Mouse (Mus musculus): Measurements from ENCODE around the gene Efnb3. TPM values are rescaled to one million over a fixed set of nuclear protein-coding genes. Genes with fewer than 3 reads are reported as not detected.

Efnb3 gene
- polyA plus RNA-seq, 1 experiment, result 1.2 TPM

DNA sequence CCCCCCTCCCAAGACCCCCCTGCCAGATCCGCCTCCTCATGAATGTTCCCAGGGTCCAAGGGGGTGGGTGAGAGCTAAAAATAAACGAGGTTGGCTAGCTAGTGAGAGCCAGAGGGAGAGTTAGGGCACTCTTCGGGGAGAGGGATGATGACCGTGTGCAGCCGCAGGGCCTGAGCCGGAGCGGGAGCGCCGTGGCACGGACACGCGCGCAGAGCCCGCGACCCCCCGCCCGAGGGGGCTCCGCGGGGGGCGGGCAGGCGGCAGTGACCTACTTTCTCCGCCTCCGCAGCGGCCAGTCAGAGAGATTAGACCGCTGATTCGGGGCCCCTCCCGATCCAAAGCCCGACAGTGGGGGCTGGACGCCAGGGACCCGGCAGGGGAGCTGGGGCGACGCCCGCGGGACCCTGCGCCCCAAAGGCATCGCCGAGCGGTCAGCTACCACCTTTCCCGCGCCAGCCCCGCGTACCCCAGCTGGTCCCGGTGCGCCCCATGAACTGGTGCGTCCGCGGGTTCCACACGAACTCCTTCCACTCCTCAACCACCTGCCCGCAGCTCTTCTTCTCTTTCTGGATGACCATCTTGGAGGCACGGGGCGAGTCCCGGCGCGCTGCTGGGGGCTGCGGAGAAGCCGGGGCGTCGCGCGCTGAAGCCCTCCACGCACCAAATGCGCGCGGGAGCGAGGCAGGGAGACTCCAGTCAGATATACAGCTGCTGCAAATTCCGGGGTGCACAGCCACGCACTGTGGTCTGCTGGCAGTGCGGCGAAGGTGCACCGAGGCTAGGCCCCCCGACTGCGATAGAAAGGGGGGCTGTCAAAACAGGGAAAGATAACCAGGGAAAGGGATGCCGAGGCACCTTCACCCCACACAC, 45.0 kb upstream of the Efnb3 start:
- 3% methylated on average over 72 of the region's 73 CpGs for WGBS
- DNase-seq (ENCODE audit: low read depth in 1 of 2, low spot score in 2 of 2), result no peak
- peaks cover 4% of the 10 kb centered on the region; the same call in 1 of the 2 replicates for H3K4me1 ChIP-seq (ENCODE audit: control insufficient read depth, insufficient read depth, insufficient read length)

DNA sequence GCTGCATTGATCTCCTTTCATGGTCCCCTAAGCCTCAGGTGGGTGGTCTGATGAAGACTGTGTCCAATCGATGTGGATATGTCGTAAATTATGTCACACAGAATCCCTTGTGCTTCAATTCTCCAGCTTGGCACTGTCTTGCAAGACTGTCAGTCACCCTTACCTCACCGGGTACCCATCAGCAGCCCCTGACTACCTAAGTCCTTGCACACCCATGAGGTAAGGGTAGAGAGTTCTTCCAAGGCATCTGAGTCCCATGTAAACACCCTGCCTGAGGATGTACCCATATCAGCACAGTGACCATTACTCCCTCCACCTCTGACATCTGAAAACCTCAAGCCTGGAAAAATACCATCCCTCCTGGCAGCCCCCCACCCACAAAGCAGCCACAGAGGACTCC, 44.3 kb upstream of the Efnb3 start:
- peaks cover 4% of the 10 kb centered on the region; the same call in 1 of the 2 replicates for H3K4me1 ChIP-seq (ENCODE audit: control insufficient read depth, insufficient read depth, insufficient read length)
- H3K27me3 ChIP-seq (ENCODE audit: control insufficient read depth, insufficient read depth, low read length), result peaks cover 12% of the 10 kb centered on the region
- no peak overlapping the region for H3K27ac ChIP-seq (ENCODE audit: insufficient read depth, low read length)
- no peaks in the 10 kb centered on the region for H3K36me3 ChIP-seq (ENCODE audit: control insufficient read depth, insufficient read depth, low read length)
- H3K4me3 ChIP-seq (ENCODE audit: extremely low read depth, insufficient read depth, insufficient read length), result no peak overlapping the region
- WGBS, result 58% methylated on average over 3 of the region's 3 CpGs
- TF ChIP-seq POLR2A (IDR thresholded peaks at IDR 0.05; ENCODE audit: low read depth, low read length) (no peak), CTCF (IDR thresholded peaks at IDR 0.05; ENCODE audit: extremely low read depth, insufficient read depth, insufficient read length, insufficient replicate concordance) (no peak)
- DNase-seq (ENCODE audit: low read depth in 1 of 2, low spot score in 2 of 2), result no peak

More for the DNA sequence above, 45.0 kb upstream of the Efnb3 start:
- no peaks in the 10 kb centered on the region for H3K36me3 ChIP-seq (ENCODE audit: control insufficient read depth, insufficient read depth, low read length)
- peak overlapping the region; percentile 56 for H3K4me3 ChIP-seq (ENCODE audit: extremely low read depth, insufficient read depth, insufficient read length)
- peaks cover 12% of the 10 kb centered on the region for H3K27me3 ChIP-seq (ENCODE audit: control insufficient read depth, insufficient read depth, low read length)
- H3K27ac ChIP-seq (ENCODE audit: insufficient read depth, low read length), result peak overlapping the region; percentile 13; the same call in 1 of the 2 replicates
- no peak for TF ChIP-seq POLR2A (IDR thresholded peaks at IDR 0.05; ENCODE audit: low read depth, low read length)
- TF ChIP-seq CTCF (IDR thresholded peaks at IDR 0.05; ENCODE audit: extremely low read depth, insufficient read depth, insufficient read length, insufficient replicate concordance), result no peak

DNA sequence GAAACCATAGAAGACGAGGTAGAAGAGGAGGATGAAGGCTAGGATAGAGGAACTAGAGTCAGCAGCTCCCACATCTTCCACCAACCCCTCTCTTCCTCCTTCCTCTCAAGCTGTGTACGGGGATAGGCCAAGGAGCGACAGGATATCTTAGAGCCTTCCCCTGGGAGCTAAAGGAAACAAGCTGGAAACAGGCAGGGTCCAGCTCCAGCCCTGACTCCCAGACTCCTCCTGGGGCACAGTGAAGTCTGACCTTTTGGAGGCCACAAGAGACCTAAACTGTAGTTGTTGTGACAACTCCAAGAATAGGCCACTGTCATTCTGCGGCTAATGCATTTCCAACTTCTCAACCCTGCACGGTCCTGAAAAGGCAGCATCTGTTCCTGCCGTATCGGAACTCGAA, 43.5 kb upstream of the Efnb3 start:
- Histone ChIP-seq H3K4me1 (ENCODE audit: control insufficient read depth, insufficient read depth, insufficient read length) (peaks cover 4% of the 10 kb centered on the region; the same call in 1 of the 2 replicates), H3K27me3 (ENCODE audit: control insufficient read depth, insufficient read depth, low read length) (peaks cover 12% of the 10 kb centered on the region), H3K27ac (ENCODE audit: insufficient read depth, low read length) (no peak overlapping the region), H3K36me3 (ENCODE audit: control insufficient read depth, insufficient read depth, low read length) (no peaks in the 10 kb centered on the region), H3K4me3 (ENCODE audit: extremely low read depth, insufficient read depth, insufficient read length) (no peak overlapping the region)
- no peak for DNase-seq (ENCODE audit: low read depth in 1 of 2, low spot score in 2 of 2)
- 83% methylated on average over 8 of the region's 8 CpGs for whole genome bisulfite sequencing
- TF ChIP-seq CTCF (IDR thresholded peaks at IDR 0.05; ENCODE audit: extremely low read depth, insufficient read depth, insufficient read length, insufficient replicate concordance), result no peak
- no peak for TF ChIP-seq POLR2A (IDR thresholded peaks at IDR 0.05; ENCODE audit: low read depth, low read length)

DNA sequence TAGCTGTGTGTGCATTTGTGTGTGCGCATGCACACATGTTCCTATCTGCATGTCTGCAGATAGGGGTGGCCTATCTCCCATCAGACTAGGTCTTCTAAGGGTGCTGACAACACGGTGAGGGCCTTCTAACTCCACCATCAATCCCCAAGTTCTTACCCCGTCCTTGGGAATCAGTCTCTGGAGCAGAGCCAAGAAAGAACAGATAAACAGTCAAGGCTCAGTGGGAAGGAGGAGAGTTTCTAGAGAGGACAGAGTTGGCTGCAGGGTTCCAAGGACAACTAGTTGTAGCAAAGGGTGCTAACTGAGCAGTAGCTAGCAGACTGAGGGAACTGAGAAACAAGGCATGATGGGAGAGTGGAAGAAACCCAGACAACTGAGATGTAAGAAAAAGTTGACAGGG, 41.8 kb upstream of the Efnb3 start:
- Histone ChIP-seq H3K36me3 (ENCODE audit: control insufficient read depth, insufficient read depth, low read length) (no peaks in the 10 kb centered on the region), H3K4me3 (ENCODE audit: extremely low read depth, insufficient read depth, insufficient read length) (no peak overlapping the region), H3K27ac (ENCODE audit: insufficient read depth, low read length) (no peak overlapping the region), H3K27me3 (ENCODE audit: control insufficient read depth, insufficient read depth, low read length) (peaks cover 12% of the 10 kb centered on the region), H3K4me1 (ENCODE audit: control insufficient read depth, insufficient read depth, insufficient read length) (peaks cover 4% of the 10 kb centered on the region; the same call in 1 of the 2 replicates)
- no peak for TF ChIP-seq CTCF (IDR thresholded peaks at IDR 0.05; ENCODE audit: extremely low read depth, insufficient read depth, insufficient read length, insufficient replicate concordance)
- TF ChIP-seq POLR2A (IDR thresholded peaks at IDR 0.05; ENCODE audit: low read depth, low read length), result no peak
- WGBS, result 73% methylated on average over 3 of the region's 3 CpGs
- DNase-seq (ENCODE audit: low read depth in 1 of 2, low spot score in 2 of 2), result no peak

DNA sequence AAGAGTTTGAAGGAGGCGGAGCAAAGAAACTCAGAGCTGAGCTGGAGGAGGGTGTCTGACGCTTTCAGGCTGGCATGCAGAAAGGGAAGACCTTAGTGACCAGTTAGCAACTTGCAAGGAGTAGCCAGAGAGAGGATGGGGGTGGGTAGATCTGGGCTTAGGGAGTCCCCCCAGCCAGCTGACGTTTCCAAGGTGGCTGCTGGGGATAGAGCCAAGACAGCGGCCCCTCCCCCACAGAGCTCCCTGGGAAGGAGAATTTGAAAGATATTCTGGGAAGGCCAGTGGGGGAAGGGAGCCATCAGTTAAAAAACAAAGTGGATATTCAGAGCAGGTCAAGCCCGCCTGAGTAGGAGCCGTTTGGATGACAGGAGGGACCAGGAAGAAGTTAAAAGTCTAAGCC, 40.1 kb upstream of the Efnb3 start:
- Histone ChIP-seq H3K27me3 (ENCODE audit: control insufficient read depth, insufficient read depth, low read length) (peaks cover 5% of the 10 kb centered on the region), H3K4me3 (ENCODE audit: extremely low read depth, insufficient read depth, insufficient read length) (no peak overlapping the region), H3K4me1 (ENCODE audit: control insufficient read depth, insufficient read depth, insufficient read length) (peaks cover 2% of the 10 kb centered on the region; the same call in 1 of the 2 replicates), H3K36me3 (ENCODE audit: control insufficient read depth, insufficient read depth, low read length) (no peaks in the 10 kb centered on the region), H3K27ac (ENCODE audit: insufficient read depth, low read length) (no peak overlapping the region)
- TF ChIP-seq CTCF (IDR thresholded peaks at IDR 0.05; ENCODE audit: extremely low read depth, insufficient read depth, insufficient read length, insufficient replicate concordance) (no peak), POLR2A (IDR thresholded peaks at IDR 0.05; ENCODE audit: low read depth, low read length) (no peak)
- DNase-seq (ENCODE audit: low read depth in 1 of 2, low spot score in 2 of 2), result no peak
- WGBS, result 77% methylated on average over 6 of the region's 6 CpGs

DNA sequence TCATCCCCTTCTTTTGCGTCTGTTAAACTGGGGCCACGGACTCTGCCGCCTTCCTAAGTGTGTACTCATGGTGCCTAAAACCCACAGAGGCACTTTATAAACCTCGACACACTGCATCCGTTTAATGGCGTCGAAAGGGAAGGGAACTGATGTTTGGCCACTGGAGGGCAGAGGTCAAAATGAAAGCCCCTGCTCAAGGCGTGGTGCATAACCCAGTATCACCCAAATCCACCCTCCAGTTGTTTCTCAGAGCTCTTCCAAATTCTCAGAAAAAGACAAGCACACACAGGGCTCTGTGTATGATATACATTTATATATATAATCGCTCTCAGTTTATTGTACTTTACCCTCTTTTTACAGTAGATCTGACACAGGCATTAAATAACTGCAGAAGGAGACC, 39.4 kb upstream of the Efnb3 start:
- H3K4me3 ChIP-seq (ENCODE audit: extremely low read depth, insufficient read depth, insufficient read length), result no peak overlapping the region
- 24% methylated on average over 9 of the region's 9 CpGs for WGBS

DNA sequence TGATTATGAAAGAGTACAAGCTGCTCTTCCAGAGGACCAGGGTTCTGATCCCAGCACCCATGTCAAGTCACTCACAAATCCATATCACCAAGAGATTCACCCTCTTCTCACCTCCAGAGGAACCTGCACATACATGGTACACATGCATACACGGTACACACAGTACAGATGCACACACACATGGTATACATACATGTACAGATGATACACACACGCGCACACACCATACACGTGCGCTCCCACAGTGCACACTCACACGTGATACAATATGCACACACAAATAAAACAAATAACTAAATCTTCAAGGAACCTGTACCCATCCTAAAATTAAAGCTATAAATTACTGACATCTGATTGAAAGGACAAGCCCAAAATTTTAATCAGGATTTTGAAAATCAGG, 34.8 kb upstream of the Efnb3 start:
- H3K4me1 ChIP-seq (ENCODE audit: control insufficient read depth, insufficient read depth, insufficient read length), result no peaks in the 10 kb centered on the region
- no peak for DNase-seq (ENCODE audit: low read depth in 1 of 2, low spot score in 2 of 2)
- H3K27ac ChIP-seq (ENCODE audit: insufficient read depth, low read length), result no peak overlapping the region
- peaks cover 18% of the 10 kb centered on the region for H3K36me3 ChIP-seq (ENCODE audit: control insufficient read depth, insufficient read depth, low read length)
- 96% methylated on average over 6 of the region's 6 CpGs for WGBS
- no peak for TF ChIP-seq POLR2A (IDR thresholded peaks at IDR 0.05; ENCODE audit: low read depth, low read length)
- H3K4me3 ChIP-seq (ENCODE audit: extremely low read depth, insufficient read depth, insufficient read length), result no peak overlapping the region
- H3K27me3 ChIP-seq (ENCODE audit: control insufficient read depth, insufficient read depth, low read length), result no peaks in the 10 kb centered on the region

More for the DNA sequence above, 39.4 kb upstream of the Efnb3 start:
- peaks cover under 1% of the 10 kb centered on the region; the same call in 1 of the 2 replicates for H3K27me3 ChIP-seq (ENCODE audit: control insufficient read depth, insufficient read depth, low read length)
- DNase-seq (ENCODE audit: low read depth in 1 of 2, low spot score in 2 of 2), result no peak
- H3K27ac ChIP-seq (ENCODE audit: insufficient read depth, low read length), result no peak overlapping the region
- no peaks in the 10 kb centered on the region for H3K36me3 ChIP-seq (ENCODE audit: control insufficient read depth, insufficient read depth, low read length)
- H3K4me1 ChIP-seq (ENCODE audit: control insufficient read depth, insufficient read depth, insufficient read length), result no peaks in the 10 kb centered on the region
- TF ChIP-seq CTCF (IDR thresholded peaks at IDR 0.05; ENCODE audit: extremely low read depth, insufficient read depth, insufficient read length, insufficient replicate concordance) (no peak), POLR2A (IDR thresholded peaks at IDR 0.05; ENCODE audit: low read depth, low read length) (no peak)
